Mouse (Mus musculus) neural tube, embryonic 12.5 days (tissue): ENCODE data around the gene Dera. TPM values are rescaled to one million over a fixed set of nuclear protein-coding genes. Genes with fewer than 3 reads are reported as not detected.
"Not testable (repeated sequence)": the region's sequence is repeated elsewhere in the genome, so short reads cannot be mapped to it uniquely, and the experiment has no call there.

ENCODE experiments used
- ATAC-seq: fragments of 200-750 bp; cut with Nextera tagmentation; 2 replicates; pipeline ENCODE4 v1.8.0; 2017; ENCODE audit warnings: low read depth, mild to moderate bottlenecking, moderate TSS enrichment, moderate library complexity; ENCODE audit not compliant: low FRiP score
- H3K27ac ChIP-seq: fragments of 300-500 bp; sonication (generic); 2 replicates; pipeline ENCODE4 v1.5.1; 2016
- H3K27me3 ChIP-seq: fragments of 300-500 bp; sonication (generic); replicated peaks from 2 replicates; pipeline ENCODE4 v1.6.1; 2016; ENCODE audit warnings: mild to moderate bottlenecking
- H3K36me3 ChIP-seq: fragments of 300-500 bp; sonication (generic); 2 replicates; pipeline ENCODE4 v1.6.1; 2016; ENCODE audit warnings: mild to moderate bottlenecking
- H3K4me1 ChIP-seq: fragments of 300-500 bp; sonication (generic); 2 replicates; pipeline ENCODE4 v1.6.1; 2016
- H3K4me2 ChIP-seq: fragments of 300-500 bp; sonication (generic); replicated peaks from 2 replicates; pipeline ENCODE4 v1.6.1; 2016; ENCODE audit warnings: mild to moderate bottlenecking
- H3K4me3 ChIP-seq: fragments of 300-500 bp; sonication (generic); 2 replicates; pipeline ENCODE4 v1.5.1; 2016
- H3K9ac ChIP-seq: fragments of 300-500 bp; sonication (generic); 2 replicates; pipeline ENCODE4 v1.6.1; 2016; ENCODE audit warnings: mild to moderate bottlenecking
- H3K9me3 ChIP-seq: fragments of 300-500 bp; sonication (generic); 2 replicates; pipeline ENCODE4 v1.6.1; 2016; ENCODE audit warnings: mild to moderate bottlenecking
- whole genome bisulfite sequencing: fragments of 180-500 bp; shearing (Covaris S2); methylation state at CpG from one replicate; pipeline ENCODE4 v1.1.7; 2016; 5-methylcytosine and 5-hydroxymethylcytosine counted together
- polyA plus RNA-seq: library from polyadenylated mRNA; unstranded; fragments of >200 nt; fragmentation: Nextera tagmentation; extraction: Ambion mirVana; gene quantifications from 2 replicates; pipeline ENCODE4 v1.2.1, GENCODE M21; 2016

Gene Dera
- 38.3 and 38.7 TPM in 2 replicates for polyA plus RNA-seq

DNA sequence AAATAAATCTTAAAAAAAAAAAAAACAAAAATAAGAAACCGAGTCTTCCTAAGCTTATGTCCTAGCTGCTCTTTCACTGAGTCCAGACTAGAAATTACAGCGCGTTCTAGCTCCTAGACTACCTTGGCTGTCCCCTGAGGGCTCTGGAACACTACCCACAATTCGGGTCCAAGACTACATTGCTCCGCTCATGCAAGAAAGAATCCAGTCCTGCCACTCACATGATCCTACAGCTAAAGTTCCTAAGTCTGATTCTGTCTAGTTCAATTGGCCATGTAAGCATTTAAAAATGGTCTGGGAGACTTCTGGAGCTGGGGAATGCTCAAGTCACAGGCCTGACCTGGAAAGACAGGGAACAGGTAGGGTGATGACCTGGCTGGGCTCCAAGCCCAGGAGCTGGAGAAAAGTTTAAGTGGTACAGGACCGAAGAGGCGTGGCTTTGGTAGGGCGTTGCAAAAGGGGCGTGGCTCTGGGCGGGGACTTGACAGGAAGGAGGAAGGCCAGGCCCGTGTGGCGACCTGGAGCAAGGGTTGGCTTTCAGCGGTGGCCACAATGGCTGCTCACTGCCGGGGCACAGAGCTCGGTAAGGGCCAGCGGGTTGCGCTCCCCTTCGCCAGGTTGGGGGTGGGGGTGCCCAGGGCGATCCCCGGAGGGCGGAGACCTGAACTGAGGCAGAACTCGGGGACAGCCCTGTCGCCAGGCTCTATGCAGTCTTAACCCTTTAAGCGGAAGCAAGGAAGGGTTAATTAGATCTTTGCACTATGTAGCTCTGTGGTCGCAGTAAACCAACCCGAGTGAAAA lies at the start of gene Dera:
Dera (plus strand) TSS at position 491 of the 801 bp plus-strand sequence.
- ATAC-seq, result peak; percentile 86
- Histone ChIP-seq H3K4me1 (peaks cover 10% of the 10 kb centered on the region; the same call in 1 of the 2 replicates), H3K9ac (peak within 1 kb of the TSS; percentile 60), H3K4me2 (peak within 1 kb of the TSS; percentile 74), H3K9me3 (no peaks in the 10 kb centered on the region), H3K36me3 (peaks cover 27% of the 10 kb centered on the region), H3K27me3 (no peaks in the 10 kb centered on the region), H3K4me3 (peak within 1 kb of the TSS; percentile 66), H3K27ac (no peak within 1 kb of the TSS)
- WGBS, result 13% methylated on average over 26 of the region's 26 CpGs

GRCm38 (mm10) chr6:137706209-137706608 lies 48.1 kb upstream of the Dera start:
- 93% methylated on average over 10 of the region's 10 CpGs for WGBS
- no peak for ATAC-seq
- Histone ChIP-seq H3K9ac (no peak overlapping the region), H3K4me1 (no peaks in the 10 kb centered on the region), H3K4me2 (no peak overlapping the region), H3K36me3 (no peaks in the 10 kb centered on the region), H3K27ac (no peak overlapping the region), H3K4me3 (no peak overlapping the region), H3K27me3 (no peaks in the 10 kb centered on the region), H3K9me3 (no peaks in the 10 kb centered on the region)

DNA sequence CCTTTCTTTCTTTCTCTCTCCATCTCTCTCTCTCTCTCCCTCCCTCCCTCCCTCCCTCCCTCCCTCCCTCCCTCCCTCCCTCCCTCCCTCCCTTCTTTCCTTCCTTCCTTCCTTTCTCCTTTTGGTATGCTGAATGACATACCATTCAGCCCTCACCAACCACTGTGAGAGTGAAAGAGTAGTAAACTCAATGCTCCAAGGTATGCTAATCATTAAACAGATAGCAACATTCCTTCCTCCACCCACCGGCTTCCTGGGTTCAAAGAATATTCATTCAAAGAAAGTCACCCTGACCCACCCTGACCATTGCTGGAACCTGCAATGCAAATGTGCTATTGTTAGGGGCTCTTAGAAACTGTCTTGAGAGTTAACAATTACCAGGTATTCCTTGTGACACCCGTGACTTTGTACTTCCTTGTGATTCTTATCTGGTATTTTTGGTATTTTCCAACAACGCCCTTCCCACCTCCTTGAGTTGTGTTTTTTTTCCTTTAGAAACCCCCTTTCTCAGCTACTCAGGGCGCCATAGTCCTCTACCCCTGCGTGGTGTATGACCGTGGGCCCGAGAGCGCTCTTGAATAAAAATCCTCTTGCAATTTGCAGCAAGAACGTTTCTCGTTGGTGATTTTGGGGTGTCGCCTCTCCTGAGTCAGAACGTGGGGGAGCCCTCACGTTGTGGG lies 45.5 kb upstream of the Dera start:
- not testable (repeated sequence) for H3K4me2 ChIP-seq, ATAC-seq, H3K27me3 ChIP-seq, H3K4me3 ChIP-seq, H3K9me3 ChIP-seq, H3K36me3 ChIP-seq, H3K9ac ChIP-seq, H3K27ac ChIP-seq, H3K4me1 ChIP-seq
- 87% methylated on average over 13 of the region's 13 CpGs for WGBS

- H3K27ac ChIP-seq, result no peak overlapping the region
- H3K4me1 ChIP-seq, result no peaks in the 10 kb centered on the region
- H3K9ac ChIP-seq, result no peak overlapping the region
- H3K36me3 ChIP-seq, result no peaks in the 10 kb centered on the region
- WGBS, result 85% methylated on average over 14 of the region's 14 CpGs
- H3K4me3 ChIP-seq, result no peak overlapping the region
- H3K27me3 ChIP-seq, result no peaks in the 10 kb centered on the region
- no peak overlapping the region for H3K4me2 ChIP-seq
- no peaks in the 10 kb centered on the region for H3K9me3 ChIP-seq
- no peak for ATAC-seq
Observed at GRCm38 (mm10) chr6:137710179-137711037, 43.9 kb upstream of the Dera start.

DNA sequence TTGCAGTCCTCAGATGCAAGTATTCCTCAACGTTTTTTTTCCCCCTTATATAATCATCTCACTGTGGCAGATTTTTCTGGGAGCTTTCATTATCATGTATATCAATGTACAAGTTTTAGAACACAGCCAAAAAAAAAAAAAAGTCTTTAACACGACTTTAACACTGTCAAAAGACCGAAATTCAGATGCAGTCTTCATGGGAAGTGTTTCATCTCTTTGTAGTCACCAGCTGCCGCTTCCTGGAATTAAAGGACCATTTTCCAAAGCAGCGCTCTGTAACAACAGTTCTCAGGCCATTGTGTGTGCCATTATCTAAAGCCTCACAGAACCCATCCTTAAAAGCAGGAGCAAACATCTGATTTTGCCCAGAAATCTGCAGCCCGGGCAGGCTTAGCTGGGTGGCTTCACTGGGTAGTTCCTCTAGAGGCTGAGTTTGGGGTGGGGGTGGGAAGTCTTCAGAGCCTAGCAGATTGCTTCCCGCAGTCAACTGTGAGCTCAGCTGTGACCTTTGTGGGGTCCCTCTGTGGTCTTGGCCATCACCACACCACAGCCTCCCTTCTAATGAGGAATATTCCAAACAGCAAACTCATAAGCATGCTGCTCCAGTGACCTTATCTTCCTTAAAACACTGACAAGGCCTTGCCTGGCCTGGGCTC lies 41.6 kb upstream of the Dera start:
- no peak overlapping the region for H3K4me2 ChIP-seq
- ATAC-seq, result no peak
- H3K27me3 ChIP-seq, result no peaks in the 10 kb centered on the region
- H3K4me1 ChIP-seq, result peaks cover 4% of the 10 kb centered on the region; the same call in 1 of the 2 replicates
- H3K9ac ChIP-seq, result no peak overlapping the region
- no peak overlapping the region for H3K27ac ChIP-seq
- 49% methylated on average over 7 of the region's 7 CpGs for WGBS
- no peaks in the 10 kb centered on the region for H3K9me3 ChIP-seq
- no peak overlapping the region for H3K4me3 ChIP-seq
- no peaks in the 10 kb centered on the region for H3K36me3 ChIP-seq

- Histone ChIP-seq H3K27me3 (no peaks in the 10 kb centered on the region), H3K4me3 (no peak overlapping the region), H3K4me2 (no peak overlapping the region), H3K4me1 (peaks cover 4% of the 10 kb centered on the region; the same call in 1 of the 2 replicates), H3K9ac (no peak overlapping the region), H3K36me3 (no peaks in the 10 kb centered on the region), H3K9me3 (no peaks in the 10 kb centered on the region), H3K27ac (no peak overlapping the region)
- 81% methylated on average over 3 of the region's 3 CpGs for WGBS
- no peak for ATAC-seq
Observed at GRCm38 (mm10) chr6:137713310-137713664, 41.1 kb upstream of the Dera start.

DNA sequence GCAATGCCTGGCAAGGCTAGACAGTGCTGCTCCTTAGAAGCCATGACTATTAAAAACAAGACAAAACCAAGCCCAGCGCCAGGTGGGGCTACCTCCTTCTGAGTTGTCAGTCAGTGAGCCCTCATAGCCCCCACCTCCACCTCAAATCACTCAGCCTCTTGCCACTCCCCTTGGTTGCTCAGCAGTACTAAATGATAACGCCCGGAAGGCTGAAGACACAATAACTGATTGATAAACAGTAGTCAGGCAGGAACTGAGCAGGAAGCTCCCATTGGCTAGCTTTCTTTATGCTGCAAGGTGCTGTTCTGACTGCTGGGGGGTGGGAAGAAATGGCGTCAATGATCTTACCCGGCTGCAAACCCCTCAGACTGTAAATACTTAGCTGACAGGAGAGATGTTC lies 37.5 kb upstream of the Dera start:
- no peak overlapping the region for H3K4me3 ChIP-seq
- H3K27me3 ChIP-seq, result no peaks in the 10 kb centered on the region
- H3K4me1 ChIP-seq, result peaks cover 4% of the 10 kb centered on the region; the same call in 1 of the 2 replicates
- ATAC-seq, result no peak
- no peak overlapping the region for H3K27ac ChIP-seq
- H3K9me3 ChIP-seq, result no peaks in the 10 kb centered on the region
- H3K9ac ChIP-seq, result no peak overlapping the region
- no peak overlapping the region for H3K4me2 ChIP-seq
- no peaks in the 10 kb centered on the region for H3K36me3 ChIP-seq
- 51% methylated on average over 5 of the region's 5 CpGs for WGBS

DNA sequence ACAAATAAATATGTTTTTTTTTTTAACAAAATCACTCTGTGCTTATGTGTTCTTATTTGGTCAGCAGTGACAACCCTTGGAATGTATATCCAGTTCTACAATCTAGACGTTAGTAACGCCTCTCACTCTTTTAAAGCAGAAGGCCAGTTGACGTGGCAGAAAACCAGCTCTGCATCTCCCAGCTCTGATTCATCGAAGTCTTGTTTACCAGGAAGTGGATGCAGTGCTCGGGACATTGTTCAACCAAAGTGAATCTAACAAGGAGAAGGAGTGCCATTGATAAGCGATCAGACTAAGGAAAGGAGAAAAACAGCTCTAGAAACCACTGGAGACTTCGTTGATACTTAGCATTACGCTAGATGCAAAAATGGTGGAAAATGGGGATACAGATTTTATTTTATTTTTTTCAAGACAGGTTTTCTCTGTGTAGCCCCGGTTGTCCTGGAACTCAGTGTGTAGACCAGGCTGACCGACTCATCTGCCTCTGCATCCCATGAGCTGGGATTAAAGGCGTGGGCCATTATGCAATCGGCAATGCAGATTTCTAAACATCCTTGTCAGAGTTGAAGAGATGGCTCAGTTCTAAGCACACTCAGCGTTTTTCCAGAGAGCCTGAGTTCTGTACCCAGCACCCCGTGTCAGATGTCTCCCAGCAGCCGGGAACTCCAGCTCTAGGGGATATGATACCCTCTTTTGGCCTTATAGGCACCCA lies 32.0 kb upstream of the Dera start:
- no peak for ATAC-seq
- Histone ChIP-seq H3K4me3 (no peak overlapping the region), H3K27ac (no peak overlapping the region), H3K27me3 (no peaks in the 10 kb centered on the region), H3K36me3 (no peaks in the 10 kb centered on the region), H3K4me1 (no peaks in the 10 kb centered on the region), H3K9ac (no peak overlapping the region), H3K9me3 (no peaks in the 10 kb centered on the region), H3K4me2 (no peak overlapping the region)
- 93% methylated on average over 15 of the region's 15 CpGs for WGBS

DNA sequence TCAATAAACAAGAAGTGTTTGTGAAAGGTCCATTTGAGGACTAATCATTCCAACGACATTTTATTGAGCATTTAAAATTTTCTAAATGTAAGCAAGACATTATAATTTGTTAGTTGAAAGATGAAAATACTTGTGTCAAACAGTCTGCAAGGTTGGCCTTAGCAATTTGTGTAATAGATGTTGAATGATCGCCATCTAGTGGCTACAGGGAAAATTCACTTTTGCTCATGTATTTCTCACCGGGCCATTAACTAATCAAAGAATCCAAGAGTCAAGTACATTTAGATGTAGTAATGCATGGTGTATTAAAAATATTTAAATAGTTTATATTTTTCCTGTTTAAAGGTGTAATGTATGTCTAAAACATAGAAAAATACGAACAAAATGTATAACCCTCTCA lies 30.4 kb upstream of the Dera start:
- Histone ChIP-seq H3K9ac (no peak overlapping the region), H3K27ac (no peak overlapping the region), H3K36me3 (no peaks in the 10 kb centered on the region), H3K4me1 (no peaks in the 10 kb centered on the region), H3K4me2 (no peak overlapping the region), H3K27me3 (no peaks in the 10 kb centered on the region), H3K4me3 (no peak overlapping the region), H3K9me3 (no peaks in the 10 kb centered on the region)
- ATAC-seq, result no peak
- 9% methylated on average over 4 of the region's 4 CpGs for WGBS

GRCm38 (mm10) chr6:137734460-137734845 lies 19.9 kb upstream of the Dera start:
- Histone ChIP-seq H3K9me3 (no peaks in the 10 kb centered on the region), H3K4me1 (peaks cover 10% of the 10 kb centered on the region), H3K4me3 (peak overlapping the region; percentile 87), H3K36me3 (peaks cover 17% of the 10 kb centered on the region), H3K27me3 (no peaks in the 10 kb centered on the region), H3K9ac (peak overlapping the region; percentile 88), H3K27ac (peak overlapping the region; percentile 6; the same call in 1 of the 2 replicates), H3K4me2 (peak overlapping the region; percentile 78)
- 11% methylated on average over 7 of the region's 7 CpGs for WGBS
- no peak; the same call in 1 of the 2 replicates for ATAC-seq

DNA sequence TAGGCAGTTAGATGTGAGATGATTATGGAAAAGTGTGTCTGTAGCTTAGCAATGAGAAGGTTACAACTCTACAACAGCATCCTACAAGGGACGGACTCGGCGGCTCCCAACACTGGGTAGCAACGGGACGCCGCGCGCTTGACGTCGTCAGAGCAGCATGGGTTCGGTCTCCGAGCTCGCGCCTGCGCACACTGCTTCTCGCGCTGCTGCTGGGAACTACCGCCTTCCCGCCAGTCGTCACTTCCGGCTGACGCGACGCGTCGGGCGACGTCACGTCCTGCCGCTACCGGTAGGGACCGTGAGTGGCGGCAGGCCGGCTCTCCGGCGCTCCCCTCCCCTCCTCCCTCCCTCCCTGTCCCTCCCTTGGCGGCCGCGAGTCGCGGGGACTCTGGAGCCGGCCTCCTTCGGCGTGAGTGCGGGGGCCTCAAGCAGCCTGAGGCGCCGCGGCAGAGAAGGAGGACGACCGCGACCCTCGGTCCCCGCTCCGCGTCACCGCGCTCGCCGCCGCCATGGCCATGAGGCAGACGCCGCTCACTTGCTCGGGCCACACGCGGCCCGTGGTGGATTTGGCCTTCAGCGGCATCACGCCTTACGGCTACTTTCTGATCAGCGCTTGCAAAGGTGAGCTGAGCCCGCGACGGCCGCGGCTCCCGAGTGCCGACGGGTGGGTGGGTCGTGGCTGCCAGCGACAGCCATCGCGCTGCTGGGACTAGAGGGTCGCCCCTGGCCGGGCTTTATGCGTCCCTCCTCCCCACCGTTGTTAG lies 19.3 kb upstream of the Dera start, which contains the start of gene Strap:
Strap (plus strand) TSS at position 233 of the 764 bp plus-strand sequence.
- under 1% methylated on average over 79 of the region's 86 CpGs for WGBS
- H3K4me3 ChIP-seq, result peak within 1 kb of the TSS; percentile 87
- peak; percentile 97 for ATAC-seq

More for the DNA sequence above, 19.3 kb upstream of the Dera start, which contains the start of gene Strap:
- Histone ChIP-seq H3K4me2 (peak within 1 kb of the TSS; percentile 78), H3K27me3 (no peaks in the 10 kb centered on the region), H3K9me3 (no peaks in the 10 kb centered on the region), H3K4me1 (peaks cover 10% of the 10 kb centered on the region), H3K27ac (peak within 1 kb of the TSS; percentile 62), H3K9ac (peak within 1 kb of the TSS; percentile 88), H3K36me3 (peaks cover 23% of the 10 kb centered on the region)
